ENCODE assay signal across 7 mouse cellular contexts in the genomic region with DNA sequence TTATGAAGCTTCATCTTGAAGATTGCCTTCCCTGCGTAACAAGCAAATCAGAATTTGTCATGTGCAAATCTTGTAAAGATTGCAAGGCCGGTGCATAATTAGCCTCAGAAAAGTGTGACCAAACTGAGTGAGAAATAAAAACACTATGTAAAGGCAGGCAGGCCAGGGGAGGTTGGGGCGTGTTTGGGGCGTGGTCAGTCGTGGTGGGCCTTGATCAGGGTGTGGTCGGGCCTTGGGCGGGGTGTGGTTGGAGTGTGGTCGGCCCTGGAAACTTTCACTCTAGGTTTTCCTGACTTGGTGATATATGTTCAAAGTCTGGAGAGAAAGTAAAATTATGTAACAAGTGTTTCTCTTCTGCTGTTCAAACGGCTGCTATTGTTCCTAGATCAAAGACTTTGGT.
A peak's percentile ranks its signal among the peaks of the same experiment; 100 is the strongest.
DNase-seq lines count a peak whose midpoint lies in the region; ATAC-seq and TF ChIP-seq lines count a peak whose summit lies in the region.

No protein-coding gene starts in this region.

- H3K9me3 ChIP-seq in megakaryocyte, embryonic 14.5 days, result no peaks in the 10 kb centered on the region

- H3K27me3 ChIP-seq in megakaryocyte, embryonic 14.5 days (replicated peaks), result peaks cover 43% of the 10 kb centered on the region
- no peaks in the 10 kb centered on the region for H3K27me3 ChIP-seq in thymus, adult 2 months (ENCODE audit: control insufficient read depth, insufficient read depth, low read length)

- TF ChIP-seq CTCF in thymus, adult 2 months (IDR thresholded peaks at IDR 0.05; ENCODE audit: borderline replicate concordance, control insufficient read depth, extremely low read depth, insufficient read depth, low read length, poor library complexity), result no peak

- DNase-seq in NIH3T3 (ENCODE audit: low read depth), result peak; percentile 34
- DNase-seq in thymus, adult 2 months, result peak; percentile 66
- no peak for DNase-seq in gastrocnemius, postnatal 14 days
- no peak for DNase-seq in left cerebral cortex, postnatal 4 days
- no peak for DNase-seq in gastrocnemius, postnatal 25 days

- no peaks in the 10 kb centered on the region for H3K36me3 ChIP-seq in megakaryocyte, embryonic 14.5 days (replicated peaks; ENCODE audit: low read length)
- H3K36me3 ChIP-seq in thymus, adult 2 months (ENCODE audit: control insufficient read depth, insufficient read depth, low read length), result no peaks in the 10 kb centered on the region

- 9% methylated on average over 9 of the region's 9 CpGs for WGBS in thymus, adult 2 months

- intact Hi-C loops in gastrocnemius, postnatal 14 days (cut with DNase I; ENCODE audit: low total_unique reads), result no loop called here
- intact Hi-C loops in left cerebral cortex, postnatal 4 days (cut with DNase I), result no loop called here

- peak overlapping the region; percentile 85 for H3K4me3 ChIP-seq in megakaryocyte, embryonic 14.5 days (replicated peaks)
- H3K4me3 ChIP-seq in thymus, adult 2 months (ENCODE audit: control insufficient read depth, insufficient read depth, low read length), result no peak overlapping the region

- no peak for TF ChIP-seq POLR2A in thymus, adult 2 months (IDR thresholded peaks at IDR 0.05; ENCODE audit: control insufficient read depth, extremely low read depth, insufficient read depth, low read length, poor library complexity)

- peaks cover 26% of the 10 kb centered on the region for H3K4me1 ChIP-seq in megakaryocyte, embryonic 14.5 days
- H3K4me1 ChIP-seq in thymus, adult 2 months (replicated peaks; ENCODE audit: control insufficient read depth, insufficient read depth, low read length), result peaks cover 24% of the 10 kb centered on the region

- H3K27ac ChIP-seq in thymus, adult 2 months (ENCODE audit: control insufficient read depth, insufficient read depth, low read length), result peak overlapping the region; percentile 93; the same call in 1 of the 2 replicates

- peak; percentile 89 for ATAC-seq in erythroid progenitor cell, adult 5-6 weeks (replicated peaks; ENCODE audit: low FRiP score, poor library complexity, severe bottlenecking)

Comparison
In these comparisons a context has a peak if more than half of its experiments do, and no peak if none do; other contexts are left out.
1. DNase-seq: peak in NIH3T3 (single experiment) and thymus, adult 2 months (single experiment); none in gastrocnemius, postnatal 14 days (single experiment), left cerebral cortex, postnatal 4 days (single experiment) and gastrocnemius, postnatal 25 days (single experiment).